7 mouse cellular contexts compared by ENCODE assay signal in genomic region chr1:36309498-36309901, GRCm38 (mm10). TPM values are rescaled to one million over a fixed set of nuclear protein-coding genes. Genes with fewer than 3 reads are reported as not detected.
DNase-seq lines count a peak whose midpoint lies in the region; ATAC-seq lines count a peak whose summit lies in the region.

No protein-coding gene starts in this region.

- H3K4me2 ChIP-seq in heart, embryonic 14.5 days (ENCODE audit: low read length) = peak overlapping the region; percentile 77

- no peak for ATAC-seq in heart, embryonic 14.5 days (ENCODE audit: insufficient number of reproducible peaks, insufficient read depth, low FRiP score, low read depth)

- WGBS in heart, embryonic 14.5 days = 61% methylated on average over 3 of the region's 3 CpGs

- H3K27me3 ChIP-seq in heart, embryonic 14.5 days (ENCODE audit: control insufficient read depth, insufficient read depth, low read length) = no peaks in the 10 kb centered on the region

- no peaks in the 10 kb centered on the region for H3K9me3 ChIP-seq in heart, embryonic 14.5 days (ENCODE audit: control insufficient read depth, low read length)

- peak overlapping the region; percentile 78 for H3K9ac ChIP-seq in heart, embryonic 14.5 days (ENCODE audit: low read length)

- H3K27ac ChIP-seq in heart, embryonic 14.5 days (replicated peaks in 1 of 2; ENCODE audit: control insufficient read depth in 1 of 2, insufficient read depth in 1 of 2, low read depth in 2 of 2, low read length in 2 of 2) = peak overlapping the region in 1 of 2 experiments; percentile 33; a peak in 2 of 4 replicates

- peaks cover 22 to 27% of the 10 kb centered on the region in 2 experiments for H3K4me1 ChIP-seq in heart, embryonic 14.5 days (ENCODE audit: control insufficient read depth in 2 of 2, insufficient read depth in 2 of 2, low read length in 2 of 2)

- intact Hi-C loops in left cerebral cortex, postnatal 4 days (cut with DNase I) = no loop called here

- peaks cover 8% of the 10 kb centered on the region for H3K36me3 ChIP-seq in heart, embryonic 14.5 days (ENCODE audit: control insufficient read depth, insufficient read depth, low read length)

- DNase-seq in right cerebral cortex, adult 18-20 months = peak; percentile 62
- no peak for DNase-seq in right cerebral cortex, postnatal 25 days
- peak; percentile 48 for DNase-seq in embryo, embryonic 10.5 days (ENCODE audit: low spot score)
- peak; percentile 62 for DNase-seq in left cerebral cortex, postnatal 4 days
- peak; percentile 63 to 65 for DNase-seq in monocyte, adult 2 months (ENCODE audit: low read depth in 1 of 2, low spot score in 2 of 2)
- DNase-seq in testis, postnatal 10 days (ENCODE audit: low spot score) = no peak

- H3K4me3 ChIP-seq in heart, embryonic 14.5 days (ENCODE audit: control insufficient read depth in 1 of 2, insufficient read depth in 1 of 2, low read depth in 1 of 2, low read length in 2 of 2) = peak overlapping the region; percentile 59 to 77

RNA-seq across cellular contexts. Expression of gene Arid5a, which starts 2.0 kb away (rescaled TPM):
- polyA plus RNA-seq in heart, embryonic 14.5 days (2014; fragmentation: Nextera tagmentation; extraction: Ambion mirVana) = 10.3 and 12.5 TPM in 2 replicates
- total RNA-seq in left cerebral cortex, postnatal 4 days (2021) = 1 to 10 TPM; 7.6 to 7.7 TPM

RNA-seq across cellular contexts. Expression of gene Neurl3, which starts 35.0 kb away (rescaled TPM):
- polyA plus RNA-seq in heart, embryonic 14.5 days (2014; fragmentation: Nextera tagmentation; extraction: Ambion mirVana) = 4.6 and 5.2 TPM in 2 replicates
- total RNA-seq in left cerebral cortex, postnatal 4 days (2021) = under 1 TPM; 0.34 to 0.56 TPM

RNA-seq across cellular contexts. Expression of gene Kansl3, which starts 59.5 kb away (rescaled TPM):
- polyA plus RNA-seq in heart, embryonic 14.5 days (2014; fragmentation: Nextera tagmentation; extraction: Ambion mirVana) = 40.8 and 43.4 TPM in 2 replicates
- total RNA-seq in left cerebral cortex, postnatal 4 days (2021) = 10 to 100 TPM; 61.4 to 67.1 TPM

Comparison
In these comparisons a context has a peak if more than half of its experiments do, and no peak if none do; other contexts are left out.
1. DNase-seq: peak in right cerebral cortex, adult 18-20 months (single experiment), embryo, embryonic 10.5 days (single experiment), left cerebral cortex, postnatal 4 days (single experiment) and monocyte, adult 2 months (2 of 2); none in right cerebral cortex, postnatal 25 days (single experiment) and testis, postnatal 10 days (single experiment).